Mouse (Mus musculus): ENCODE results near the gene Il15.
A peak's percentile ranks its signal among the peaks of the same experiment; 100 is the strongest.

Il15 gene

GRCm38 (mm10) chr8:82361061-82361460 is 42.0 kb downstream of the Il15 start:
- no peak for DNase-seq (ENCODE audit: low read depth, low spot score)

GRCm38 (mm10) chr8:82356091-82356490 is 46.9 kb downstream of the Il15 start:
- no peak for DNase-seq (ENCODE audit: low read depth, low spot score)

GRCm38 (mm10) chr8:82351268-82351943 is 51.6 kb downstream of the Il15 start:
- DNase-seq (ENCODE audit: low read depth, low spot score): peak; percentile 49

- DNase-seq (ENCODE audit: low read depth, low spot score): no peak
These were observed 53.7 kb downstream of the Il15 start for GRCm38 (mm10) chr8:82349299-82349698.

- DNase-seq (ENCODE audit: low read depth, low spot score): no peak
These were observed 56.5 kb downstream of the Il15 start for GRCm38 (mm10) chr8:82346485-82346884.

GRCm38 (mm10) chr8:82331675-82332234 is 71.3 kb downstream of the Il15 start:
- DNase-seq (ENCODE audit: low read depth, low spot score): no peak

GRCm38 (mm10) chr8:82327986-82328652 is 74.9 kb downstream of the Il15 start:
- no peak for DNase-seq (ENCODE audit: low read depth, low spot score)

- no peak for DNase-seq (ENCODE audit: low read depth, low spot score)
These were observed 77.0 kb downstream of the Il15 start for GRCm38 (mm10) chr8:82326061-82326460.

GRCm38 (mm10) chr8:82325586-82325985 is 77.4 kb downstream of the Il15 start:
- DNase-seq (ENCODE audit: low read depth, low spot score): no peak

- no peak for DNase-seq (ENCODE audit: low read depth, low spot score)
These were observed 85.6 kb downstream of the Il15 start for GRCm38 (mm10) chr8:82317446-82317845.

- DNase-seq (ENCODE audit: low read depth, low spot score): no peak
These were observed 96.6 kb downstream of the Il15 start for GRCm38 (mm10) chr8:82306424-82306823.

- DNase-seq (ENCODE audit: low read depth, low spot score): no peak
These were observed 106.8 kb downstream of the Il15 start for GRCm38 (mm10) chr8:82296256-82296655.

GRCm38 (mm10) chr8:82291659-82292058 is 111.4 kb downstream of the Il15 start:
- DNase-seq (ENCODE audit: low read depth, low spot score): no peak

GRCm38 (mm10) chr8:82285866-82286265 is 117.2 kb downstream of the Il15 start:
- no peak for DNase-seq (ENCODE audit: low read depth, low spot score)

GRCm38 (mm10) chr8:82281995-82282394 is 121.0 kb downstream of the Il15 start:
- DNase-seq (ENCODE audit: low read depth, low spot score): no peak
